Mouse (Mus musculus): Measurements from ENCODE around the gene Spop. TPM values are rescaled to one million over a fixed set of nuclear protein-coding genes. Genes with fewer than 3 reads are reported as not detected.
"Not testable (repeated sequence)": the region's sequence is repeated elsewhere in the genome, so short reads cannot be mapped to it uniquely, and the experiment has no call there.

The Spop gene
- polyA plus RNA-seq, 1 experiment: 65.9 TPM

DNA sequence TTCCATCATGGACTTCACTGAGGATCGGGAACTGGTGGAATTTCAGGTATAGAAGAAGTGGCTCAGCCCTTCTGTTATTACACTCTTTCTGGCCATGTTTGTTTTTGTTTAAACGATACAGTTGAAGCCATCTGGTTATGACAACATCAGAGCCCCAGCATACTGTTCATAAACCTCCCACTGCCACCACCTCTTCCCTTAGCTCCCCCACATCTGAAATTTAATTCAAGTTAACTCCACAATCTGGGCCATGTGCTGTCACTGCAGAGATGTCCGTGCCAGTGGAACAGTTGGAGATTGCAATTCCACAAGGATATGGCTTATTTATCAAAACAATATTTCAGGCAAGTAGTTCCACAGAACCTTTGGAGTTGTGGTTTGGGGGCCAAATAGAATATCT lies 80.5 kb downstream of the Spop start:
- TF ChIP-seq POLR2A (IDR thresholded peaks at IDR 0.05; ENCODE audit: low read depth, low read length): no peak
- H3K4me3 ChIP-seq (ENCODE audit: low read depth, low read length): no peak overlapping the region
- H3K27ac ChIP-seq (ENCODE audit: insufficient read depth, low read depth, low read length): no peak overlapping the region
- WGBS: 85% methylated on average over 3 of the region's 3 CpGs
- peaks cover 52% of the 10 kb centered on the region for H3K36me3 ChIP-seq (ENCODE audit: control insufficient read depth, insufficient read depth, low read length)
- H3K27me3 ChIP-seq (ENCODE audit: control insufficient read depth, insufficient read depth, low read length): no peaks in the 10 kb centered on the region
- no peaks in the 10 kb centered on the region for H3K4me1 ChIP-seq (ENCODE audit: control insufficient read depth, insufficient read depth, insufficient read length, low read length)

DNA sequence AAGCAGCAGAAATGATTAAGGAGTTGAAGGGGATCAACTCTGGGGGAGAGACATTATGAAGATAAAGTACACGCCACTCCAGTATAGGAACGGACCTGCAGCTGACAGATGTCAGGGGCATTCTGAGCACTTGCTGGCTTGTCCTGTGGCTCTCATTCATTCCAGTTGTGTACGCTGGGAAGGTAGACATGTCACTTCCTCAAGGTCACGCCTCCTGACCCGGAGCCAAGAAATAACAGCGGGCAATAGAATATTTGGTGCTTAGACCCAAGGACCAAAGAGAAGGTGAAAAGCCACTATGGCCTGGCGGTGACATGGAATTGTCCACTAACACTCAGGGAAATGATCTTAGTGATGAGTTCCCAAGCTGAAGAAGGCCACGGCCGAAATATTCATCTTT lies 82.0 kb downstream of the Spop start:
- peaks cover 42% of the 10 kb centered on the region for H3K36me3 ChIP-seq (ENCODE audit: control insufficient read depth, insufficient read depth, low read length)
- no peaks in the 10 kb centered on the region for H3K27me3 ChIP-seq (ENCODE audit: control insufficient read depth, insufficient read depth, low read length)
- no peak overlapping the region for H3K27ac ChIP-seq (ENCODE audit: insufficient read depth, low read depth, low read length)
- no peak for TF ChIP-seq CTCF (IDR thresholded peaks at IDR 0.05; ENCODE audit: extremely low read depth, insufficient read length, insufficient replicate concordance, low read depth, low read length)
- TF ChIP-seq POLR2A (IDR thresholded peaks at IDR 0.05; ENCODE audit: low read depth, low read length): no peak
- no peak overlapping the region for H3K4me3 ChIP-seq (ENCODE audit: low read depth, low read length)
- peaks cover 2% of the 10 kb centered on the region for H3K4me1 ChIP-seq (ENCODE audit: control insufficient read depth, insufficient read depth, insufficient read length, low read length)
- 82% methylated on average over 9 of the region's 9 CpGs for WGBS

DNA sequence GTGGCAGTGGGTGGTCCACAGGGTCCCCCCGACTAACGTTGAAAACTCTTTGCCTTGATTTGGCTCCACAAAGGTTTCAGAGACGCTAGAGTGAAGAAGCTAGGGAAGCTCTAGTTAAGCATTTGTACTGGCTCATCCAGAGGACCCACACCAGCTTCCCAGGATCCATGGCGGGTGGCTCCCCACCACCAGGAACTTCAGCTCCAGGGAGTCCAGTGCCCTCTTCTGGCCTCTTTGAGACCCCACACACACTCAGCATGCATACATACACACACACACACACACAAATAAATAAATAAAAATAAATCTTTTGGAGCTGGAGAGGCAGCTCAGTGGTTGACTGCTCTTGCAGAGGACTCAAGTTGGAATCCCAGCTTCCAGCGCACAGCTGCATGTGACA lies 84.0 kb downstream of the Spop start:
- Histone ChIP-seq H3K27me3 (ENCODE audit: control insufficient read depth, insufficient read depth, low read length) (no peaks in the 10 kb centered on the region), H3K4me1 (ENCODE audit: control insufficient read depth, insufficient read depth, insufficient read length, low read length) (peaks cover 2% of the 10 kb centered on the region), H3K27ac (ENCODE audit: insufficient read depth, low read depth, low read length) (no peak overlapping the region), H3K36me3 (ENCODE audit: control insufficient read depth, insufficient read depth, low read length) (peaks cover 26% of the 10 kb centered on the region), H3K4me3 (ENCODE audit: low read depth, low read length) (no peak overlapping the region)
- 98% methylated on average over 5 of the region's 5 CpGs for WGBS
- TF ChIP-seq CTCF (IDR thresholded peaks at IDR 0.05; ENCODE audit: extremely low read depth, insufficient read length, insufficient replicate concordance, low read depth, low read length) (no peak), POLR2A (IDR thresholded peaks at IDR 0.05; ENCODE audit: low read depth, low read length) (no peak)

DNA sequence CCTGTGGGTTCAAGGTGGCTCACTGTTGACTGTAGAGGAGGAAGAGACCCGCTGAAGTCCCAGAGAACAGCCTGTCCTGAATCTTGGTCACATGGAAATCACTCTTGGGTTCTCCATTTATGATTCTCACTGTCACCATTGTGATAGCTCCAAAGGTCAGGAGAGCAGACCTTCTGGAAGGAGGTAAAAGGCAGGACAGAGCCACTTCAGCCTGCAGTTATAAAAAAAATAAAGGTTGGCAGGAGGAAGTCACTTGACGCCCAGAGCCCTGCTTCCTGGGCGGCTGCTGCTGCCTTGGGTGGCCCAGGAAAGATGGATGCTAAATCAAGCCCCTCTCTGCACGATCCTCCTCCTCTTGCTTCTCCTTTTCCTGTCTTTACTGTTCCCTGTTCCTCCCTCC lies 86.5 kb downstream of the Spop start:
- Histone ChIP-seq H3K4me1 (ENCODE audit: control insufficient read depth, insufficient read depth, insufficient read length, low read length) (peaks cover 2% of the 10 kb centered on the region), H3K27ac (ENCODE audit: insufficient read depth, low read depth, low read length) (no peak overlapping the region), H3K4me3 (ENCODE audit: low read depth, low read length) (no peak overlapping the region), H3K36me3 (ENCODE audit: control insufficient read depth, insufficient read depth, low read length) (peaks cover 7% of the 10 kb centered on the region), H3K27me3 (ENCODE audit: control insufficient read depth, insufficient read depth, low read length) (no peaks in the 10 kb centered on the region)
- TF ChIP-seq CTCF (IDR thresholded peaks at IDR 0.05; ENCODE audit: extremely low read depth, insufficient read length, insufficient replicate concordance, low read depth, low read length) (no peak), POLR2A (IDR thresholded peaks at IDR 0.05; ENCODE audit: low read depth, low read length) (no peak)
- WGBS: 17% methylated on average over 4 of the region's 4 CpGs

DNA sequence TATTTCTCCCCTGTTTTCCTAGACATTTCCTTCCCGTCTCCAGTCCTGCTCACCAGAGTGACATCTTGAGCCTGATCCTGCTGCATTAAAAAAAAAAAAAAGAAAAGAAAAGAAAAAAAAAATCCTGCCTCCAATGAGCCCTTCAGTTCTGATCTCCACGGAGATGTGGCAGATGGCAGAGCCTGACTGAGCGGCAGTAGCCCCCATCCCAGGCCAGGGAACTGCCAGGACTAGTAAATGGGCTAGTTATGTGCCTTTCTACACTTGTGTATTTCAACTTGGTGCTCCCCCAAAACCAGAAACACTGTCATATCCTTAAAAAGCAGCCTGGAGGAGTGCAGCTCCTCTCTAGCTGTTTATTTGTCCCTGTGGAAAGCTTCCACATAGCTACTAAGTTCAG lies 87.0 kb downstream of the Spop start:
- no peaks in the 10 kb centered on the region for H3K27me3 ChIP-seq (ENCODE audit: control insufficient read depth, insufficient read depth, low read length)
- peaks cover 2% of the 10 kb centered on the region for H3K4me1 ChIP-seq (ENCODE audit: control insufficient read depth, insufficient read depth, insufficient read length, low read length)
- no peak overlapping the region for H3K27ac ChIP-seq (ENCODE audit: insufficient read depth, low read depth, low read length)
- TF ChIP-seq POLR2A (IDR thresholded peaks at IDR 0.05; ENCODE audit: low read depth, low read length) (no peak), CTCF (IDR thresholded peaks at IDR 0.05; ENCODE audit: extremely low read depth, insufficient read length, insufficient replicate concordance, low read depth, low read length) (no peak)
- no peak overlapping the region for H3K4me3 ChIP-seq (ENCODE audit: low read depth, low read length)
- peaks cover 5% of the 10 kb centered on the region for H3K36me3 ChIP-seq (ENCODE audit: control insufficient read depth, insufficient read depth, low read length)
- WGBS: 47% methylated on average over 3 of the region's 3 CpGs

DNA sequence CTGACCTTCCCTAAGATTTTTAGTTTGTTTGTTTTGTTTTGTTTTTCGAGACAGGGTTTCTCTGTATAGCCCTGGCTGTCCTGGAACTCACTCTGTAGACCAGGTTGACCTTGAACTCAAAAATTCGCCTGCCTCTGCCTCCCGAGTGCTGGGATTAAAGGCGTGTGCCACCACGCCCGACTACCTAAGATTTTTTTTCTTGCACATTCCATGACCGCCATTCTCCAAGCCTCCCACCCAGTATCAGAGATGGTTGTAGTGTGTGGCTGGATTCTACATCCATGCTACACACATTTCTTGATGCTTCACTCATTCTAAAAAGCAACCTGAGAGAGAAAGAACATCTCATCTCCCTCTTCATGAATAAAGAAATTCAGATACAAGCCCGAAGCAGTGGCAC lies 87.9 kb downstream of the Spop start:
- not testable (repeated sequence) for H3K4me1 ChIP-seq (ENCODE audit: control insufficient read depth, insufficient read depth, insufficient read length, low read length); H3K27me3 ChIP-seq (ENCODE audit: control insufficient read depth, insufficient read depth, low read length); H3K36me3 ChIP-seq (ENCODE audit: control insufficient read depth, insufficient read depth, low read length); H3K27ac ChIP-seq (ENCODE audit: insufficient read depth, low read depth, low read length); H3K4me3 ChIP-seq (ENCODE audit: low read depth, low read length)
- WGBS: 66% methylated on average over 8 of the region's 8 CpGs

DNA sequence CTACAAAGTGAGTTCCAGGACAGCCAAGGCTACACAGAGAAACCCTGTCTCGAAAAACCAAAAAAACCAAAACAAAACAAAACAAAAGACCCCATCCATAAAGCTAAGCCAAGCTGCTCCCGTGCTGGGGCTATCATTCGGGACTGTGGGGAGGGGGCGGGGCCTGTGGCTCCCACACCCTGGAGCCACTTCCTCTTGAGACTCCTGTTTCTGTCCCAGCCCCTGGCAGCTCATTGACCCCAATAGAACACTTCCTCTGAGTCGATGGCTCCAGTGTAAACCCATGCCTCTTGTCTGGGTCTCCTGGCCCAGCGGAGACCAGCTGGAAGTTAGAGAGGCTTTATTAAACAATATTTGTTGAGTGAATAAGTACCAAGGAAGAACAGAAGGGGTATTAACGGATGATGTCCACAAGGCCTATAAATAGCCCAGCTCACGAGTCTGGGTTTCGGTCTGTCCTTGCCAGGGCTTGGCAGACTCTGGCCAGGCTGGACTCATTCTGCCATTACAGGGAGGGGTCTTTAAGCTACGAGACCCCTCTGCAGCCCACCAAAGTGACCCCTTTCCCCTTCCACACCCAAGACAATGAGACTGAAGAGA lies 89.8 kb downstream of the Spop start:
- Histone ChIP-seq H3K36me3 (ENCODE audit: control insufficient read depth, insufficient read depth, low read length) (no peaks in the 10 kb centered on the region), H3K4me3 (ENCODE audit: low read depth, low read length) (no peak overlapping the region), H3K27me3 (ENCODE audit: control insufficient read depth, insufficient read depth, low read length) (no peaks in the 10 kb centered on the region), H3K27ac (ENCODE audit: insufficient read depth, low read depth, low read length) (no peak overlapping the region), H3K4me1 (ENCODE audit: control insufficient read depth, insufficient read depth, insufficient read length, low read length) (peaks cover 2% of the 10 kb centered on the region)
- no peak for TF ChIP-seq CTCF (IDR thresholded peaks at IDR 0.05; ENCODE audit: extremely low read depth, insufficient read length, insufficient replicate concordance, low read depth, low read length)
- TF ChIP-seq POLR2A (IDR thresholded peaks at IDR 0.05; ENCODE audit: low read depth, low read length): no peak
- 48% methylated on average over 10 of the region's 10 CpGs for WGBS

DNA sequence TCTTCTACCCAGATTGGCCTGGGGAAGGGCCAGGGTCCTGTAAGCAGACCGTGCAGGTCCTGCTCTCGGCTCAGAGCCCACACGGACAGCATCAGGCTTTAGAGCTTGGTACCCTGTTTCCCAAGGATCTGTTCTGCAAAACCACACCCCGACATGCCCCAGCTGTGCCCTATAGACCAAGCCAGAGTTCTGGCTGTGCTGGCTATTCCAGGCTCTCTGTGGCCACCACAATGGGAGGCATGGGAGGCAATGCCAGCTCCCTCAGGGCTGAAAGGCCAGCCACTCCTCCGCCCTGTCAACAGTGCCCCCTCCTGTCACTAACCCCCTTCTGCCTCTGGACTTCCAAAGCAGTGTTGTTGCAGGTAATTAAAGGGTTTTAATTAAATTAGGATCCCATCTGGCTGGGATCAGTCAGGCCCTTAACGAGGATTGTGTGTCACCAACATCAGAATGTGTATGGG lies 90.4 kb downstream of the Spop start:
- Histone ChIP-seq H3K27me3 (ENCODE audit: control insufficient read depth, insufficient read depth, low read length) (no peaks in the 10 kb centered on the region), H3K27ac (ENCODE audit: insufficient read depth, low read depth, low read length) (no peak overlapping the region)
- 83% methylated on average over 6 of the region's 6 CpGs for WGBS

More for the DNA sequence above, 90.4 kb downstream of the Spop start:
- H3K4me3 ChIP-seq (ENCODE audit: low read depth, low read length): no peak overlapping the region
- no peaks in the 10 kb centered on the region for H3K36me3 ChIP-seq (ENCODE audit: control insufficient read depth, insufficient read depth, low read length)
- no peak for TF ChIP-seq POLR2A (IDR thresholded peaks at IDR 0.05; ENCODE audit: low read depth, low read length)
- no peak for TF ChIP-seq CTCF (IDR thresholded peaks at IDR 0.05; ENCODE audit: extremely low read depth, insufficient read length, insufficient replicate concordance, low read depth, low read length)
- H3K4me1 ChIP-seq (ENCODE audit: control insufficient read depth, insufficient read depth, insufficient read length, low read length): peaks cover 2% of the 10 kb centered on the region

Data from small intestine, adult 2 months (tissue).